Mouse (Mus musculus): ENCODE results near the gene Col7a1.

Col7a1 gene

GRCm38 (mm10) chr9:108983209-108983608 is 29.8 kb downstream of the Col7a1 start:
- in situ Hi-C loops (cut with MboI; ENCODE audit: low sequenced_read_pairs) = no loop called here

- in situ Hi-C loops (cut with MboI; ENCODE audit: low sequenced_read_pairs) = no loop called here
Measured at GRCm38 (mm10) chr9:108985710-108986109, 32.3 kb downstream of the Col7a1 start, which contains the start of gene Ucn2. Ucn2 (plus strand) TSS chr9:108986010.

- in situ Hi-C loops (cut with MboI; ENCODE audit: low sequenced_read_pairs) = no loop called here
Measured at GRCm38 (mm10) chr9:108987704-108988350, 34.4 kb downstream of the Col7a1 start.

GRCm38 (mm10) chr9:108989802-108990461 is 36.5 kb downstream of the Col7a1 start:
- in situ Hi-C loops (cut with MboI; ENCODE audit: low sequenced_read_pairs) = no loop called here

- in situ Hi-C loops (cut with MboI; ENCODE audit: low sequenced_read_pairs) = no loop called here
Measured at GRCm38 (mm10) chr9:108990462-108990820, 37.1 kb downstream of the Col7a1 start.

- in situ Hi-C loops (cut with MboI; ENCODE audit: low sequenced_read_pairs) = no loop called here
Measured at GRCm38 (mm10) chr9:108991428-108992084, 38.2 kb downstream of the Col7a1 start, which contains the start of gene Pfkfb4. Pfkfb4 (plus strand) TSS chr9:108991778.

GRCm38 (mm10) chr9:108992085-108992469 is 38.7 kb downstream of the Col7a1 start:
- in situ Hi-C loops (cut with MboI; ENCODE audit: low sequenced_read_pairs) = no loop called here

GRCm38 (mm10) chr9:108992620-108993361 is 39.4 kb downstream of the Col7a1 start:
- in situ Hi-C loops (cut with MboI; ENCODE audit: low sequenced_read_pairs) = no loop called here

- in situ Hi-C loops (cut with MboI; ENCODE audit: low sequenced_read_pairs) = no loop called here
Measured at GRCm38 (mm10) chr9:108996411-108996810, 43.0 kb downstream of the Col7a1 start.

GRCm38 (mm10) chr9:108998287-108999166 is 45.1 kb downstream of the Col7a1 start:
- in situ Hi-C loops (cut with MboI; ENCODE audit: low sequenced_read_pairs) = no loop called here

GRCm38 (mm10) chr9:108999167-108999526 is 45.8 kb downstream of the Col7a1 start:
- in situ Hi-C loops (cut with MboI; ENCODE audit: low sequenced_read_pairs) = no loop called here

GRCm38 (mm10) chr9:109000726-109001125 is 47.3 kb downstream of the Col7a1 start:
- in situ Hi-C loops (cut with MboI; ENCODE audit: low sequenced_read_pairs) = no loop called here

- in situ Hi-C loops (cut with MboI; ENCODE audit: low sequenced_read_pairs) = no loop called here
Measured at GRCm38 (mm10) chr9:109003201-109003600, 49.8 kb downstream of the Col7a1 start.

- in situ Hi-C loops (cut with MboI; ENCODE audit: low sequenced_read_pairs) = no loop called here
Measured at GRCm38 (mm10) chr9:109007025-109007780, 53.8 kb downstream of the Col7a1 start.

- in situ Hi-C loops (cut with MboI; ENCODE audit: low sequenced_read_pairs) = no loop called here
Measured at GRCm38 (mm10) chr9:109008081-109008480, 54.7 kb downstream of the Col7a1 start.

GRCm38 (mm10) chr9:109008994-109009635 is 55.7 kb downstream of the Col7a1 start:
- in situ Hi-C loops (cut with MboI; ENCODE audit: low sequenced_read_pairs) = no loop called here

- in situ Hi-C loops (cut with MboI; ENCODE audit: low sequenced_read_pairs) = loop anchor here (5.0 kb wide), 1 partner anchor 113 kb away; no protein-coding TSS in a partner anchor
Measured at GRCm38 (mm10) chr9:109009636-109010315, 56.4 kb downstream of the Col7a1 start.

- in situ Hi-C loops (cut with MboI; ENCODE audit: low sequenced_read_pairs) = loop anchor here (5.0 kb wide), 1 partner anchor 112 kb away; no protein-coding TSS in a partner anchor
Measured at GRCm38 (mm10) chr9:109010316-109010690, 56.9 kb downstream of the Col7a1 start.

Data from CH12F3 (cell line).